Mouse (Mus musculus): ENCODE measurements at regions not wholly inside any gene's neighbourhood (a gene's known extent, or its start where the extent isn't known, plus 50 kb on each side); places are given as distances from the start of the nearest gene placed in this dataset.
"Not testable (repeated sequence)": the region's sequence is repeated elsewhere in the genome, so short reads cannot be mapped to it uniquely, and the experiment has no call there.

DNA sequence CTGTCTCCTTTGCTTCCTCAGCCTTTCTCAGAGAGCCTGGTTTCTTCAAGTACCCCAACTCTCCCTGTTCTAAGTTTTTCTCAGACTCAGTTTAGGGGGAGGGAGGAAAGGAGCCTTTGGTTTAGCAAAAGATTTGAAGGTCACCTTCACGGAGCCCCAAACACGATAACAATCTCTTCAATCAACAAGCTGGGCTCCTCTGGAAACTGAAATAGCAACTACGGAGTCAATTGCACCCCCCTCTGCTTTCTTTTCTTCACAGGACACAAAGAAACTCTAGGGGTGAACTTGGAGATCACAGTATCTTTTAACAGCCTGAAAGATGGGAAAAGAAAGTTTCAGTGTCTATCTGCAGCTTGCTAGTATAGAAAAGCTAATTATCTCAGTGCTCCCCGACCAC lies 151.4 kb upstream of the 1700012A03Rik start:
- DNase-seq (ENCODE audit: low spot score in 2 of 2), result no peak

DNA sequence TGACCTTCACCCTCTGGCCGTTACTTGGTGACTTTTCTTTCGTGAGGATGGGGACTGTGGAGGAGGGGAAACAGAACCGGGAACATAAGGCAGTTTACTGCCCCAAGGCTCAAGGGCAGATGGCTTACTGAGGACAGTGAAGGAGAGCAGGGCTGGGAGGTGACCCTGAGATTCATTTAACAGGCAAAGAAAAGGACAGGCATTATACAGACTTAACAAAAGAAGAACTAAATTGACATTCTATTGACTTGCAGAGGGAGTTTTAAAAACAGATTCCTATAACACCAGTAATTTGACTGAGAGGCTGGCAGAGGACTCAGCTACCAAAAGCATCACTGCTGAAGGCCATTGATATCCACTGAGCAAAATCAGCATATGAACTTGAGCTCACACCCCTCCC lies 153.0 kb upstream of the 1700012A03Rik start:
- no peak for DNase-seq (ENCODE audit: low spot score in 2 of 2)

DNA sequence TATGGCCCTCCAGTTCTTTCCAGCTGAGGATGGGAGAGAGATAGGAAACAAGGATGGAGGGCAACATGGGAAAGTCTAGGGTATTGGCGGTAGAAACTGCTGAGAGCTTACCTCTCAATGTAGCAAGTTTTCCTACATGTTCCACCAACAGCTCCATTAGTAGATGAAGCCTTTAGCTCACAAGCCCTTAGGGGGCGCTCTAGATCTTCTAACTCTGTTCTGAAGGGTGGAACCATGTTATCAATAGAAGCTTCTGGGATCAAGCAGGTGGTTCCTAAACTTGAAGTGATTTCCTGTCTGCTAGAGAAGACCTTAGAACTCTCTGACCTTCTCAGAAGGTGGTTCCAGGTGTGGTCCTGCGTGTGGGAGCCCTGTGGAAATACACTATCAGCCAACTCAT lies 154.2 kb upstream of the 1700012A03Rik start:
- no peak for DNase-seq (ENCODE audit: low spot score in 2 of 2)

DNA sequence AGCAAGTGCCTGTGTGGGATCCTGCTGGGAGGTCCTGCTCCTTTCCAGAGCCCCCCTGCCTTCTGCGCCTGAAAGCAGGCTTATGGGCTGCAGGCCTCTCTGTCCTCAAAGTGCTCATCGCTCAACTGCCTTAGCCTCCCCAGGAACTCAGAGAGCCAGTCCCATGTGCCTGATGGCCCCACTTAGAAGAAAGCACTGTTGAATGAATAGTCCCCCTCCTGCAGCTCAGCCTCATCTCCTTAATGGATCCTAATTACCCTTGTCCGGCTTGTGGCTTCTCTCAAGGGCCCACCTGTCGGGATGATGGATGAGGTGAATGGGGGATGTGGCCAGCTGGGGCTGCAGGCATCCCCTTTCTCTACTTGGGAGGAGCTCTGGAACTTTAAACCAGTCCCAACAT lies 163.1 kb upstream of the 1700012A03Rik start:
- no peak for DNase-seq (ENCODE audit: low spot score in 2 of 2)

DNA sequence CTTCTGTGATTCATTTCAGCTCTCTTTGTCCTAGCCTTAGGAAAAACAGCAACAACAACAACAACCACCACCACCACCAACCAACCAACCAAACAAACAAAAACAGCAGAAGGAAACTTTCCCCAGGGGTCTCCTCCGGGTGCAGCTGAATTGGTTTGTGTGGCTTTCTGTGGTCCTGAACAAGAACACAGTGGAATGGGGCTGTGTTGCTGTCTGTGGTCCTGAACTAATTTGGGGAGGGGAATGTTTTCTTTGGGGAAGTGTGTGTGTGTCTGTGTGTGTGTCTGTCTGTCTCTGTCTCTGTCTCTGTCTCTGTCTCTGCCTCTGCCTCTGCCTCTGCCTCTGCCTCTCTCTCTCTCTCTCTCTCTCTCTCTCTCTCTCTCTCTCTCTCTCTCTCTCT lies 164.8 kb upstream of the 1700012A03Rik start:
- not testable (repeated sequence) for DNase-seq (ENCODE audit: low spot score in 2 of 2)

DNA sequence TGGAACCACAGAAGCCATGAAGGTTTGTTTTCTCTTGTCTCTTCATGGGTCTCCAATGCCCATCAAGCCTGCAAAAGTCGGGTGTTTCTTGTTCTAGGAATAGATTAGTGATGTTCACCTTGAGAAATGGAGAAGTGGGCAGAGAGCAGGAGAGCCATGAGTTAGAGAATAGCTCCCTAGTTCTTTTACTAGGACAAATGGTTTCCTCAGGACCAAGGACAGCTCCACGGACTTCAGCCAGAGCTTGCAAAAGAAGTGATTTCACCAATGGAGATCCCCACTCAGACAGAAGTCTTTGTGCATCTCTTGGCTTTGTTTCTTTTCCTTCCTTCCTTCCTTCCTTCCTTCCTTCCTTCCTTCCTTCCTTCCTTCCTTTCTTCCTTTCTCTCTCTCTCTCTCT lies 166.3 kb upstream of the 1700012A03Rik start:
- DNase-seq (ENCODE audit: low spot score in 2 of 2), result peak in 1 of 2 experiments; percentile 20

DNA sequence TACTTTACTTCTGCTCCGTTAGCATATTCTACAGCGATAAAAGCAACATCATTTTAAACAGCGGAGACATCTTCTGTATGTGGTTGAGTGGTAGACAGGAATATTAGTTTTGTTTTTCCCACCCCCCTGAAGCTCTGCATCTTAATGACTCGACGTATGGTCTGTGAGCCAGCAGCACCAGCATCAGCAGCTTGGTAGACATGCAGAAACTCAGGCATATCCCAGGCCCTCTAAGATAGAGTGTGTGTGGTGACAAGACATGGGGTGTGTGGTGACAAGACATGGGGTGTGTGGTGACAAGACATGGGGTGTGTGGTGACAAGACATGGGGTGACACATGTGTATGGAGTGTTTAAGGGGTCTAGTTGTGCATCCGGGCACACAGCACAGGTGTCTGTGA lies 175.4 kb upstream of the 1700012A03Rik start:
- no peak for DNase-seq (ENCODE audit: low spot score in 2 of 2)

DNA sequence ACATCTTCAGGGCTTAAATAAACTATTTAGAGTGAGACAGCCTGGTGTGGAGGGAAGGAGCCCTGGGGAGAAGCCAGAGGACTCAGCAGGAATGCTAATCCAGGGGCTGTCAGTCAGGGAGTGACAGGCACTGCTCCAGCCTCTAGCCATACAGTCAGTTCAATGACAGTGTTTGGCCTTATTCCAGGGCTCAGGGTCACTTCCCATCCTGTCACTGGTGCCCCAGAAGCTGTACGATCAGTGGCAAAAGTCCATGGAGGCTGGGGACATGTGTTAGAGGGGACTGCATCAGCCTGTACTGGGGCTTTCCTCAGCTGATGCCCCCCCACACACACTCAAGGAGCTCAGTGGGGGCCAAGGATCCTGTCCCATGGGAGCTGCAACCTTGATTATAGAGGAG lies 176.1 kb upstream of the 1700012A03Rik start:
- no peak for DNase-seq (ENCODE audit: low spot score in 2 of 2)

DNA sequence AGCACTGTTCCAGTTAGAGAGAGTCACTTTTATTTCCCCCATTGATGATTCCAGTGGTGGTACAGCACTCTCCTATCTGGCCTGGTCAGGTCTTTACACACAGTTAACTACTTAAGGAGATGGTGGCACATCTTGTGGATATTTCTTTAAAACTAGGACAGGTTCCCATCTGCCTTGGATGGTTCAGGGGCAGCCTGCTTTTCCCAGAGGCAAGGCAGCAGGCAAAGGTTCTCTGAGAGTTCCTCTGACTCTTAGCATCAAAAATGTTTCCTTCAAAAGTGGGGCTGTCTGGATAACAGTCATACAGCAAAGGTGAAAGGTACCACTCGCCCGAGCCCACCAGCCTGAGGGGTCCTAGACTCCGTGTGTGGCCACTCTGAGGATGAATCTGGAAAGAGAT lies 178.3 kb upstream of the 1700012A03Rik start:
- DNase-seq (ENCODE audit: low spot score in 2 of 2), result no peak

DNA sequence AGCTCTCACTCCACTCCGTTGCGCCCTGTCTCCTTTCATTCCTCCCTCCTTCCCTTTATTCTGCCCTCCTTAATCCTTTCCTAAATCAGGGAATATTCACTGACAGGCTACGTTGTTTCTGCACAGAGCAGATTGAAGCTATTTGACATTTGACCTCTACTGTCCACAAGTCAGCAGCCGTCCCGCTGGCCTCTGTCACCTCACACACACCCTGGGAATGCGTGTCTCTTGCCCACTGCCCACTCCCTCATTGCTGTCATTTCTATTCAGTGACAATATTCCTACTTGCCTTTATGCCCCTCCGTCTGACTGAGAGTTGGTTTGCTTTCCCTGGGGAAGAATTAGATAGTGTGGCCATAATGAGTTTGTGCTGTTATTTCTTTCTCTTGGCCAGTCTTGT lies 188.1 kb upstream of the 1700012A03Rik start:
- no peak for DNase-seq (ENCODE audit: low spot score in 2 of 2)

DNA sequence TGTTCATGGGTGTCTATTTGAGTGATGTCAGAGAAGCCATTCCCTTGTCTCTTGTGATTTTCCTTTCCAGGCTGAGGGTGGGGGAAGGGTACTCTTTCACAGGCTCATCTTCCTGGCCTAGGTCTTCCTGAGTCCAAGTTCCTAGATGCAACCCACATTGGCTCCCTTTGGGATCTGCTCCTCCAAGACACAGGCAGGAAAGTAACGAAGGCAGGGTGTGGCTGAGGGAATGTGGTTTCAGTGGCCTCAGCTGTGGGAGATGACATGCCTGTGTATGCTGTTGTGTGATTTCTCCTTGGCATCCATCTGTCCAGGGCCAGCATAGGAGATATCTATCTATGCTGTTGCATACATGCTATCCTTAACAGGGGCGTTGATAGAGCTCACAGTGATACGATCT lies 190.4 kb upstream of the 1700012A03Rik start:
- DNase-seq (ENCODE audit: low spot score in 2 of 2), result no peak

DNA sequence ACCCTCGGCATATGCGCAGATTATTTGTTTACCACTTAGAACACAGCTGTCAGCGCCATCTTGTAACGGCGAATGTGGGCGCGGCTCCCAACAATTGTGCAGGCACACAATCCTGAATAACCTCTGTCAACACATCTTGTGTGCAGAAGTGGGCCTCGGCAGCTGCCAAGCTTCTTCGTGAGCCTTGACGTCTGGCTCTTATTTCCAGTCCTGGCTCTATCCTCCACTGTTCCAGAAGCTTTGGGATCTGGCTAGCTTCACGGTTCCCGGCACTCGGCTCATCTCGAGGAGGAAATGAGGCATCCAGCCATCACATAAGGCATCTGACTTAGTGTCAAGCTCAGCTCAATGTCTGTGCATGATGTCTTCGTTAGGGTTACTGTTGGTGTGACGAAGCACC lies 195.8 kb upstream of the 1700012A03Rik start:
- no peak for DNase-seq (ENCODE audit: low spot score in 2 of 2)

DNA sequence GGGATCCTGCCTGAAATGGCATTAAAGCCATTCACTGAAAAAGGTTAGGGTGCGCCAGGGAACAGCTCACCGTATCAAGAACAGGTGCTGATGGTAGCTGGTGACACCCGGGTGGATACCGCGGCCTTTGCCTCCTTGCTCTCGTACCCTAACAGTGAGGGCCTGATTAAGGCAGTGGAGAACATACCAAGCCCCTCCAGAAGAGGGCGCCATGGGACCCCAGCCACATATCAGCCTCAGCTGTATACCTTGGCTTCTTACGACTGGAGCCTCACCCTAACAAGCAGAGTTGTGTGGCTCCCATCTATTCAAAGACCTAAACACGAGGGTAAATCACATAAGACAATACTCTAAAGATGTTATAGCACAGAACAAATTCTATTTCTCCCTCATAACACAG lies 203.7 kb upstream of the 1700012A03Rik start:
- DNase-seq (ENCODE audit: low spot score in 2 of 2), result no peak

DNA sequence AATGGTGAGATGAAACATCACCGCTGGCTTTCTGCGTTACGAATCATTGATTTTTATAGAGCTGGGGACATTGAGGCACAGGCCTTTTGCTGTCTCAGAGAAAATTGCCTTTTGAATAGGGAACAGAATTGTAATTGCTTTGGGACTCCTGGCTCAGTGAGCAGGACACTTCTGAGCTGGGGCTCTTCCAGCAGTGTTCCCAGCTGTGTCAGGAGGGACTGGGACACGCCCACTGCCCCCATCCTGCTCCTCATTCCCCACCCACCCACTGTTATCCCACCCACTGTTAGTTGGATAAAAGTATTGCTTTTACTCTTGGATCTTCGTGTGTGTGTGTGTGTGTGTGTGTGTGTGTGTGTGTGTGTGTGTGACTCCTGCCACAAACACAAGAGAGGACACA lies 204.4 kb upstream of the 1700012A03Rik start:
- DNase-seq (ENCODE audit: low spot score in 2 of 2), result no peak

DNA sequence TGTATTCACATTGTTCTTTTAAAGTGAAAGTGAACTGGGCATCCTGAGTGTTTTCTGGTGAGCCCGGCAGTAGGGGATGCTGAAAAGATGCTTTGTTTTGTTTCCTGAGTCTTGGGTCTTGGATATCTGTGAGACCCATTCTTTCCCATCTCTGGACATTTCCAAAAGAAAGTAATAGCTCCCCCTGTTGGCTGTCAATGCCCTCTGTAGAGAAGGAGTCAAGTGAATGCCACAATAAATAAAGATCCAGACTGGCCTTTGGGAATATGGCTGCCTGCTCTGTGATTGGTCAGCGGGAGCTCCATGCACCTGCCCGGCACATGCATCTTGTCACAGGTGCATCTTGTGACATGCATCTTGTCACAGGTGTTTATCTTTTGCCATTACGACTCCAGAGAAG lies 209.4 kb upstream of the 1700012A03Rik start:
- DNase-seq (ENCODE audit: low spot score in 2 of 2), result no peak

DNA sequence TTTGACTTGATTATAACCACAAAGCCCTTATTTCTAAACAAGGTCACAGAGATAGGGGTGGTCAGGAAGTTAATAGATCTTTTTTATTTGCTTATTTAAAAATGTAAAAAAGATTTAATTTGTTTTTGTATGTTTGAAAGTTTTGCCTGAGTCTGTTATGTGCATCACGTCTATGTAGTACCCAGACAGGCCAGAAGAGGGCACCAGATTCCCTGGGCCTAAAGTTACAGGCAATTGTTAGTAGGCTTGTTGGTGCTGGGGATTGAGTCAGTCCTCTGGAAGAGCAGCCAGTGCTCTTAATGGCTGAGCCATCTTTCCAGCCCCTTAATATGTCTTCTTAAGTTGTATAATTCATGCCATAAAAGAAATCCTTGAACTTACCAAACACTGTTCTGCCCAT lies 211.5 kb upstream of the 1700012A03Rik start:
- peak; percentile 5 to 58 for DNase-seq (ENCODE audit: low spot score in 2 of 2)

DNA sequence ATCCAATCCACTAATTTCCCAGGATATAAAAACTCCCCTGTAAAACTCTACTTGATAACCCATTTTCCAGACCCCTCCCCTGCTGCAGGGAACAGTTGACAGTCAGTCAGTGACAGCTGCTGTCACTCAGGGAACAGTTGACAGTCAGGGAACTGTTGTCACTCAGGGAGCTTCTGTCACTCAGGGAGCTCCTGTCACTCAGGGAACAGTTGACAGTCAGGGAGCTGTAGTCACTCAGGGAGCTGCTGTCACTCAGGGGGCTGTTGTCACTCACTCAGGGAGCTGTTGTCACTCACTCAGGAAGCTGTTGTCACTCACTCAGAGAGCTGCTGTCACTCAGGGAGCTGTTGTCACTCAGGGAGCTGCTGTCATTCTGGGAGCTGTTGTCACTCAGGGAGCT lies 214.3 kb upstream of the 1700012A03Rik start:
- no peak for DNase-seq (ENCODE audit: low spot score in 2 of 2)

DNA sequence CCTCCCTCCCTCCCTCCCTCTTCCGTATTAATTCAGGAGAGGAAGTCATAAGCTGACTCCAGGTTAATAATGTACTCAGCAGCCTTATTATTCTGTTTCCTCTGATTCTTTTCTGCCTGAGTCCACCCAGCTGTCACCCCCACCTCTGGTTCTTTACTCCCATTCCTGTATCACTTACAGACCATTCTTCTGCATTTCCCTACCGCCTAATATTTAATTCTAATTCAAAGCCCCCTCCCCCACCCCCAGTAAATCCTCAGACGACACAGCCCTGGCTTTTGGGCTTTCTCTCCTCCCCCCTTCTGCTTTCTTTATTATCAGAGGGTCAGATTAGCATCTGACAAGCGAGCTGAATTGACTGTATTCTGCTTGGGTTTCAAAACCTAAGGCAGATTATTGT lies 215.5 kb upstream of the 1700012A03Rik start:
- no peak for DNase-seq (ENCODE audit: low spot score in 2 of 2)

DNA sequence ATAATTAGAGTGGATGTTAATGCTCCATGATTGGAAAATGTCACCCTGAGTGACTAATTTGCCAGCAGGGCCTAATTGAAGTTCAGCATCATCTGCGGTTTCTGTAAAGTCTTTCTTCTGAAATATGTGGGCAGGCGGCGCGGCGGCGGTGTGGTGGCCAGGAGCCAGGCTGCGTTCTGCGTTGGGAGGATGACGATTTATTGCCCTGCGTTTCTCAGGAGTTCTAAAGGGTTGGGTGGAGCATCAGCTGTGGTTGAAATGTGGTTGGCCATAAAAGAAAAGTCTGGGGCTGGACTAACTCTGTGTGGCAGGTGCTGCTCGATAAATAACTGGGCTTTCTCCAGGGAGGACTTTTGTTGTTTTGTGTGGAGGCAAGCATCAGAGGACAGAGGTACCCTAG lies 219.4 kb upstream of the 1700012A03Rik start:
- no peak for DNase-seq (ENCODE audit: low spot score in 2 of 2)

DNA sequence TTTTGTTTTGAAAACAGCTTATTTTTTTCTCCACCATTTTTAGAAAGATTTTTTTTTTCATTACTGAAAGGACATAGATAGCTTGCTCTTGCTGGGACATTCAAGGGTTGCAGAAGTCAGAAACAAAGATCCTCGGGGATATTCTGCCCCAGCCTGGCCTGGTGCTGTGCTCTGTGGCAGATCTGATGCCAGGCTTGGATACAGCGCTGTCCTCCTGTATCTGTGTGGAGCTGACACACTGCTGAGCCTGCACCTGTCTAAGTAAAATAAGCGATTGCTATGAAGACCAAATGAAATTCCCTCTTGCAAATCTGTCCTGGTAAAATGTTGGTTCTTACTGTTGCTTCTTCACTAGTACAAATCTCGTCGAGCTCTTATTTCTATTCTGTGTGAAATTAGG lies 226.4 kb upstream of the 1700012A03Rik start:
- no peak for DNase-seq (ENCODE audit: low spot score in 2 of 2)

DNA sequence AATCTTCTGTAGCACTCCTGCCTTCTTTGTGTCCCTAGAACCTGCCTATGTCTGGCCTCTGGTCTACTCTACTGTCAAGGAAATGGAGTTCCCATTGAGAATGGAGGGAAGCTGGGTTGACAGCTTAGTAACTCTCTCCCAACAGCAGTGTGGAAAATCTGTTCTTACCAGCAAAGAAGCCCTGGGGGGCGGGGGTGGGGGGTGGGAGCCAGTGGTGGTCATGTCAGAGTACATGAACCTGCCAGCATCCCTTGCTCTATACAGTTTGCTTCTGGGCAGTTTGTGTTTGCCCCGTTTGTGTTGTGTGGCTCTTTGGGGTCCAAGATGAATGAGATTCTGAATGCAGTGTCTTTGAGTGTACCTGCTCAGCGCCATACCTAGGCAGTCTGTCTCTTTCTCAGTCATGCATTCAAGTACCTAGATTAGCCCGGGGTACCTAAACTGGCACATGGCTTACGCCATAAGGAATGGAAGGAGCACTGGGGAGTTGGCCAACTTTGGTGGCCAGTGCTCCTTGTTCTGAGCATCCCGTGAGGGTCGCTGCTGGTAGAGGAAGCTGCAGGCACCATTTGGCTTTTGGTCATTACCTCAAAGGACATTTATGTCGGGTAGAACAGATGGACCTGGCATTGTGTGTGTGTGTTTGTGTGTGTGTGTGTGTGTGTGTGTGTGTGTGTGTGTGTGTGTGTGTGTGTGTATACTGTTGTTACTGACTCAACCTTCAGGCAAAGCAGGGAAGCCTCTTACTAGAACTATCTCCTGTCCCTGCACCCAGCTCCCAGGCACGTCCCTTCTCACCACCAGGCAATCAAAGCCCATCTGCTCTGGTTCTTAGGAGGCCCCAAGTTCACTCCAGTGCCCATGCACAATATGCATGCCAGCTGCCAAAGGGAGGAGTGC lies 227.6 kb upstream of the 1700012A03Rik start:
- no peak for DNase-seq (ENCODE audit: low spot score in 2 of 2)

DNA sequence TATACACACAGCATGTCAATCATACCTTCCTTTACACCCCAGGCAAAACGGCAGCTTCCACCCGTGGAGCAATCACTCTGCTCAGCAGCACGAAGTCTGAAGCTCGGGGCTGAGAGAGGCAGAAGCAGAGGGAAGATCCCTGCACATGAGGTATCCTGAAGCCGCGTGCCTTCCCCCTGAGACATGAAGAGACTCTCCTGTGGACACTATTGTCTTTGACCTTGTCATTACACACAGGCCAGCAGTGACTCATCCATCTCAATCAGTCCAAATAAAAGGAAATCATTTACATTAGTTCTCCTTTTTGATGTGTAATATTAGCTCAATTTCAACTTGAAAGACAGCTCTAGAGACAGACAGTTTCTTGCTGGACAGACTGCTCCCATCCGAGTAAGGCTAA lies 228.4 kb upstream of the 1700012A03Rik start:
- DNase-seq (ENCODE audit: low spot score in 2 of 2), result no peak

DNA sequence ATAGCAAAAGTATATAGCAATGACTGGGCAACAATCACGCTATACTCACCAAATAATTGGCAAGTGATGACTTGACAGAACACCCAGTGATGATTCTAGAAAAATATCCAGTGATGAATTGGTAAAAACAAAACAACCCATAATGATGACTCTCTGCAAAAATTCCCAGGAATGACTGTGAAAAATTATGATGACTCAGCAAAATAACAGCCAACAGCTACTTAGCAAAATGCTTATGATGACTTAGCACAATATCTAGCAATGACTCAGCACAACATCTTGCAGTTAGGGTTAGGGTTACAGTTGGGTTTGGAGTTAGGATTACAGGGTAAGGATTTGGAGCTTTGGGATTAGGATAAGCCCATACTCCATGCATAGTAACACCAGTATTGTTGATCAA lies 232.4 kb upstream of the 1700012A03Rik start:
- no peak for DNase-seq (ENCODE audit: low spot score in 2 of 2)

DNA sequence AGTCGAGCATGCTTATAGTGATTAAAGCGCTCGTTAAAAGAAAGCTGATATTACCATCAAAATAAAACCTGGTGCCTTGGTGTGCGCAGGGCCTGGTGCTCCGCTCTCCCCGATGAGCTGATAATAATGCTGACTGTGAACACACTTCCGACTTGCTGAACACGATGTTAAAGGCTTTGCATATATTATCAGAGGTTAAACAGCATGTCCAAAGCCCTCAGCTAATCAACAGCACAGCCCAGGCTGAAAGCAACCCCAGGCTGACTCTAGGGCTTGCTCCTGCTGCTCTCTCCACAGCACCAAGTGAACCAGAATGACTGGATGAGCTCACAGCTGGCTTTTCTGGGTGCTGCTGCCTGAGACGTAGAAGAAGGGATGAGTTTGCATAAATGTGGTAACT lies 238.2 kb upstream of the 1700012A03Rik start:
- no peak for DNase-seq (ENCODE audit: low spot score in 2 of 2)
